Mouse (Mus musculus) lung, postnatal 0 days (tissue): ENCODE measurements at regions not wholly inside any gene's neighbourhood (a gene's known extent, or its start where the extent isn't known, plus 50 kb on each side); places are given as distances from the start of the nearest gene placed in this dataset.

Source experiments
- ATAC-seq: fragments of 200-750 bp; cut with Nextera tagmentation; 2 replicates; pipeline ENCODE4 v1.8.0; 2017; ENCODE audit warnings: moderate library complexity
- DNase-seq: peaks from one replicate; pipeline ENCODE4 v3.0.0-alpha.2; 2016; ENCODE audit warnings: low spot score
- H3K27ac ChIP-seq: fragments of 300-500 bp; sonication (generic); 2 replicates; pipeline ENCODE4 v1.5.1; 2014; ENCODE audit warnings: antibody characterized with exemption, mild to moderate bottlenecking, low read length, mixed read lengths
- H3K27me3 ChIP-seq: fragments of 300-500 bp; sonication (generic); replicated peaks from 2 replicates; pipeline ENCODE4 v1.6.1; 2014; ENCODE audit warnings: low read length, mixed read lengths; ENCODE audit not compliant: insufficient read depth
- H3K36me3 ChIP-seq: fragments of 300-500 bp; sonication (generic); 2 replicates; pipeline ENCODE4 v1.6.1; 2014; ENCODE audit warnings: low read length, mixed read lengths; ENCODE audit not compliant: insufficient read depth
- H3K4me1 ChIP-seq: fragments of 300-500 bp; sonication (generic); 2 replicates; pipeline ENCODE4 v1.6.1; 2014; ENCODE audit warnings: antibody characterized with exemption, low read depth, low read length, mixed read lengths; ENCODE audit not compliant: insufficient read depth
- H3K4me2 ChIP-seq: fragments of 300-500 bp; sonication (generic); replicated peaks from 2 replicates; pipeline ENCODE4 v1.6.1; 2014; ENCODE audit warnings: low read depth, mild to moderate bottlenecking, low read length, moderate library complexity, mixed read lengths
- H3K4me3 ChIP-seq: fragments of 300-500 bp; sonication (generic); 2 replicates; pipeline ENCODE4 v1.5.1; 2014; ENCODE audit warnings: low read depth, low read length
- H3K9ac ChIP-seq: fragments of 300-500 bp; sonication (generic); replicated peaks from 2 replicates; pipeline ENCODE4 v1.6.1; 2014; ENCODE audit warnings: low read depth, mild to moderate bottlenecking
- H3K9me3 ChIP-seq: fragments of 300-500 bp; sonication (generic); 2 replicates; pipeline ENCODE4 v1.6.1; 2016; ENCODE audit warnings: low read length, mixed read lengths
- CTCF ChIP-seq: IDR thresholded peaks from 2 replicates; pipeline ENCODE4 v1.5.1; 2016; ENCODE audit warnings: antibody characterized with exemption, mild to moderate bottlenecking
- EP300 ChIP-seq: IDR thresholded peaks from 2 replicates; pipeline ENCODE4 v1.6.1; 2016; ENCODE audit warnings: antibody characterized with exemption, mild to moderate bottlenecking, control low read depth
- WGBS: fragments of 180-500 bp; shearing (Covaris S2); extraction: QIAGEN DNeasy Blood & Tissue Kit; methylation state at CpG from one replicate; pipeline ENCODE4 v1.1.7; 2014; 5-methylcytosine and 5-hydroxymethylcytosine counted together

DNA sequence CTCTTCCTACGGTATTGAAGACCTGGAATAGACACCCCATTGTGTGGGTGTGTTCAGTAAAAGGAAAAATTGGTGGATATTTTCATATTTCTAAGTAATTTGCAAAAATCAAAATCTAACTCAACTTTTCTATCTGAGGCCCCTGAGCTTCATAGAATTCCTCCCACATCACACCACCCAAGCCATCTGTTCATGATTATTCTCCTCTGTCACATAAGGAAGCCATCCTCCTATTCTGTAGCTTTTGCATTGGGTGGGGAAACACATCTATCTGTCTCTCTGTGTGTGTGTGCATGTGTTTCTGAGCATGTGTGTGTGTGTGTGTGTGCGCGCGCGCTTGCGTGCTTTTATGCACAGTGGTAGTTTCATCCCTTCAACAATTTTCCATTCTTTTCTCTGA, 954.0 kb downstream of the A830018L16Rik start:
- no peak for TF ChIP-seq CTCF
- TF ChIP-seq EP300: no peak
- H3K9me3 ChIP-seq: no peaks in the 10 kb centered on the region
- H3K27ac ChIP-seq: no peak overlapping the region
- H3K36me3 ChIP-seq: no peaks in the 10 kb centered on the region
- no peak overlapping the region for H3K4me3 ChIP-seq
- DNase-seq (no peak), ATAC-seq (no peak)
- WGBS: 96% methylated on average over 6 of the region's 6 CpGs
- H3K9ac ChIP-seq: no peak overlapping the region
- no peaks in the 10 kb centered on the region for H3K27me3 ChIP-seq
- H3K4me1 ChIP-seq: no peaks in the 10 kb centered on the region
- H3K4me2 ChIP-seq: no peak overlapping the region

- TF ChIP-seq CTCF: no peak
- TF ChIP-seq EP300: no peak
- ATAC-seq (no peak), DNase-seq (no peak)
Observed at GRCm38 (mm10) chr1:12372968-12373367, 959.1 kb downstream of the A830018L16Rik start.

GRCm38 (mm10) chr1:12398146-12398884, 984.4 kb downstream of the A830018L16Rik start:
- no peak overlapping the region for H3K9ac ChIP-seq
- ATAC-seq: no peak
- no peaks in the 10 kb centered on the region for H3K9me3 ChIP-seq
- no peak overlapping the region for H3K4me3 ChIP-seq
- no peaks in the 10 kb centered on the region for H3K4me1 ChIP-seq
- 14% methylated on average over 7 of the region's 7 CpGs for WGBS
- H3K36me3 ChIP-seq: no peaks in the 10 kb centered on the region
- no peak overlapping the region for H3K27ac ChIP-seq
- no peaks in the 10 kb centered on the region for H3K27me3 ChIP-seq
- DNase-seq: peak; percentile 6
- no peak overlapping the region for H3K4me2 ChIP-seq
- TF ChIP-seq CTCF (no peak), EP300 (no peak)

More at GRCm38 (mm10) chr1:12372968-12373367, 959.1 kb downstream of the A830018L16Rik start:
- H3K27ac ChIP-seq: no peak overlapping the region
- H3K4me2 ChIP-seq: no peak overlapping the region
- H3K9me3 ChIP-seq: no peaks in the 10 kb centered on the region
- no peak overlapping the region for H3K9ac ChIP-seq
- H3K4me1 ChIP-seq: no peaks in the 10 kb centered on the region
- no peak overlapping the region for H3K4me3 ChIP-seq
- H3K36me3 ChIP-seq: no peaks in the 10 kb centered on the region
- no peaks in the 10 kb centered on the region for H3K27me3 ChIP-seq

GRCm38 (mm10) chr1:12405391-12406270, 991.7 kb downstream of the A830018L16Rik start:
- Histone ChIP-seq H3K4me3 (no peak overlapping the region), H3K27me3 (no peaks in the 10 kb centered on the region), H3K9me3 (no peaks in the 10 kb centered on the region), H3K27ac (no peak overlapping the region), H3K4me1 (no peaks in the 10 kb centered on the region), H3K36me3 (no peaks in the 10 kb centered on the region), H3K9ac (no peak overlapping the region), H3K4me2 (no peak overlapping the region)
- no peak for TF ChIP-seq CTCF
- peak; percentile 65; the same call in 1 of the 2 replicates for TF ChIP-seq EP300
- DNase-seq (peak; percentile 85), ATAC-seq (peak; percentile 75)
- WGBS: 20% methylated on average over 4 of the region's 4 CpGs

DNA sequence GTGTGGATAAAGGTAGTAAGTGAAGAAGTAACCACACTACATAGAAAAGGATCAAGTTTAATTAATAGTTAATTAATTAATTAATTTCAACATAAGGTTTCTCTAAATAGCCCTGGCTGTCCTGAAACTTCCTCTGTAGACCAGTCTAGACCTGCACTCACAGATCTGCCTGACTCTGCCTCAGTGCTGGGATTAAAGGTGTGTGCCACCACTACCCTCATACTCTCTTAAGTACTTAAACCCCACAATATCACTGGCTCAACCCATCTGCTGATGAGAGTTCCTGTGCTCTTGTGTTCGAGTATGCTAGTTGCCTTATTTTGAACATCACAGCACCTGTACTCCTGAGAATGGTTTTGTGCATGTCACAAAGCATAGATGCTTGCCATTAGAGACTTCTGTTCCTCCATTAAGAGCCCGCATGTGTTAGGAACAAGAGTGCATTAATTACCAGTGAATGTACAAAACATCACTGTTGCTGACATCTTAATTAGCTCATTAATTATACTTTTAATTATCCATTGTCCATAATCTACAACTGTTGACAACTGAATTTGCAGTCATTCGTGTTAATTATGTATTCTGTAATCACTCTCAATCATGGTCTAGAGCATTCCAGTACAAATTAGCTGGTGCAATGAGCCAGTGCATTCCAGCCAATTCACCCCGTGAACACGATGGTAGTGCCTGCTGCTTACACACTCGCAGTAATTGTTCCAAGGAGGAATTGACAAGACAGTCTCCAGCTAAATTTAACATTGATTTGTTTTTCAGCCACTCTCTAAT, 996.0 kb downstream of the A830018L16Rik start:
- no peaks in the 10 kb centered on the region for H3K9me3 ChIP-seq
- no peak overlapping the region for H3K9ac ChIP-seq
- ATAC-seq: no peak
- no peaks in the 10 kb centered on the region for H3K36me3 ChIP-seq
- no peak overlapping the region for H3K4me3 ChIP-seq
- H3K27ac ChIP-seq: no peak overlapping the region
- no peaks in the 10 kb centered on the region for H3K4me1 ChIP-seq
- TF ChIP-seq EP300 (no peak), CTCF (no peak)
- no peaks in the 10 kb centered on the region for H3K27me3 ChIP-seq
- 82% methylated on average over 6 of the region's 6 CpGs for WGBS
- no peak for DNase-seq
- no peak overlapping the region for H3K4me2 ChIP-seq

- Histone ChIP-seq H3K4me2 (no peak overlapping the region), H3K9ac (no peak overlapping the region), H3K9me3 (no peaks in the 10 kb centered on the region), H3K27me3 (no peaks in the 10 kb centered on the region), H3K4me3 (no peak overlapping the region), H3K27ac (no peak overlapping the region), H3K36me3 (no peaks in the 10 kb centered on the region), H3K4me1 (no peaks in the 10 kb centered on the region)
- no peak for DNase-seq
- TF ChIP-seq EP300 (no peak), CTCF (no peak)
- ATAC-seq: no peak
Observed at GRCm38 (mm10) chr1:12410524-12410886, 996.6 kb downstream of the A830018L16Rik start.
